ENCODE assay signal across 8 mouse cellular contexts in the genomic region with DNA sequence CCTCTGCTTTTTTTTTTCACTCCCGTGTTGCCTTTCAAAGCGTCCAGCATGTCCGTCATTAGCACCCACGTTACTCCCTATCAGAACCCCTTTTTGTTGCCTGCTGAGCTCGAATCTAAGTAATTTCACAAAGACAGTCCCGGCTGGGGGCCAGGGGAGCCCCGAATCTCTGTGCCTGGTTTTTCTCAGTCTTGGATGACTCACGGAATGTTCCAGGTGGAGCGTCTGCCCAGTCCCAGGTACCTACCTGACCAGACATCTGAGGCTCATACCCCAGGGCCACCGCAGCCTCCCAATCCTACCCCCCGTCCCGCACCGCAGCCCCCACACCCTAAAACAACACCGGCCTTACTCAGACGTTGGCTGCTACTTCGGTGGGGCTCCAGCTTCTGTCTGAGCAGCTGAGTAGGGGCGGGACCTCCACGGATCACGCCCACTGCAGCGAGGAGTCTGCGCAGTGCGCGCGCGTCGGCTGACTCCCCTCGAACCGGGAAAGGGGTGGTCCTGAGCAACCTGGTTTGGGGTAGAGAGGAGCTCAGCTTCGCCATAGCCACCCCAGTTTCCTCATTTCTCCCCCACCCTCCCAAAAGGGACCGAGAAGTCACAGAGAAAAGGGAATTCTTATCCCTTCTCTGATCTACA. TPM values are rescaled to one million over a fixed set of nuclear protein-coding genes. Genes with fewer than 3 reads are reported as not detected.
DNase-seq lines count a peak whose midpoint lies in the region; ATAC-seq and TF ChIP-seq lines count a peak whose summit lies in the region.

No protein-coding gene starts in this region.

- DNase-seq in gastrocnemius, adult 2 months, result peak; percentile 82
- DNase-seq in hindbrain, postnatal 0 days (ENCODE audit: low spot score), result peak; percentile 94
- peak; percentile 90 to 91 for DNase-seq in left cerebral cortex, adult 2 months (ENCODE audit: extremely low spot score in 1 of 2, low spot score in 2 of 2)
- peak; percentile 90 to 91 for DNase-seq in right cerebral cortex, adult 2 months (ENCODE audit: low spot score in 2 of 2)
- DNase-seq in urinary bladder, postnatal 10 days (ENCODE audit: low spot score), result peak; percentile 35

- no peaks in the 10 kb centered on the region for H3K27me3 ChIP-seq in hindbrain, postnatal 0 days (ENCODE audit: insufficient read depth, low read length)

- TF ChIP-seq CTCF in gastrocnemius, adult 2 months (IDR thresholded peaks at IDR 0.05), result no peak
- TF ChIP-seq CTCF in hindbrain, postnatal 0 days (IDR thresholded peaks at IDR 0.05; ENCODE audit: low read depth), result no peak
- no peak for TF ChIP-seq CTCF in left cerebral cortex, adult 2 months (IDR thresholded peaks at IDR 0.05)

- peaks cover 17% of the 10 kb centered on the region; the same call in 1 of the 2 replicates for H3K36me3 ChIP-seq in hindbrain, postnatal 0 days (ENCODE audit: insufficient read depth, low read length)
- peaks cover 21% of the 10 kb centered on the region for H3K36me3 ChIP-seq in macrophage (ENCODE audit: inconsistent target)

- H3K9me3 ChIP-seq in hindbrain, postnatal 0 days (ENCODE audit: low read length), result no peaks in the 10 kb centered on the region

- H3K4me2 ChIP-seq in hindbrain, postnatal 0 days (ENCODE audit: low read depth, low read length), result peak overlapping the region; percentile 85

- peak overlapping the region; percentile 84 for H3K27ac ChIP-seq in gastrocnemius, adult 2 months
- H3K27ac ChIP-seq in hindbrain, postnatal 0 days, result peak overlapping the region; percentile 58; the same call in 1 of the 2 replicates
- H3K27ac ChIP-seq in left cerebral cortex, adult 2 months, result peak overlapping the region; percentile 97
- H3K27ac ChIP-seq in macrophage, result peak overlapping the region; percentile 72

- ATAC-seq in activated CD4-positive, CD25-positive, alpha-beta regulatory T cell, adult 4 months, result peak; percentile 30
- ATAC-seq in common myeloid progenitor, adult 5-6 weeks (replicated peaks; ENCODE audit: low read depth, poor library complexity, severe bottlenecking), result peak; percentile 70
- peak; percentile 94 for ATAC-seq in hindbrain, postnatal 0 days

- intact Hi-C loops in gastrocnemius, adult 2 months (cut with DNase I), result no loop called here
- intact Hi-C loops in left cerebral cortex, adult 2 months (cut with DNase I), result no loop called here

- under 1% methylated on average over 30 of the region's 30 CpGs for WGBS in hindbrain, postnatal 0 days
- 2% methylated on average over 28 of the region's 30 CpGs for WGBS in macrophage (ENCODE audit: missing documents)

- H3K4me1 ChIP-seq in hindbrain, postnatal 0 days (ENCODE audit: insufficient read depth, low read length), result peaks cover 7% of the 10 kb centered on the region; the same call in 1 of the 2 replicates

- peak overlapping the region; percentile 46 for H3K9ac ChIP-seq in hindbrain, postnatal 0 days (replicated peaks; ENCODE audit: low read length)

- peak overlapping the region; percentile 78 for H3K4me3 ChIP-seq in gastrocnemius, adult 2 months
- H3K4me3 ChIP-seq in hindbrain, postnatal 0 days (ENCODE audit: low read length), result peak overlapping the region; percentile 57
- H3K4me3 ChIP-seq in left cerebral cortex, adult 2 months, result peak overlapping the region; percentile 73
- peak overlapping the region; percentile 80 for H3K4me3 ChIP-seq in macrophage (ENCODE audit: inconsistent target)

- peaks cover 18% of the 10 kb centered on the region; the same call in 1 of the 2 replicates for H3K79me2 ChIP-seq in macrophage (ENCODE audit: inconsistent target)

RNA-seq across cellular contexts. Expression of a gene that starts 10.5 kb away (rescaled TPM):
- 100 to 1,000 TPM; 149 to 193 TPM for polyA plus RNA-seq in activated CD4-positive, CD25-positive, alpha-beta regulatory T cell, adult 4 months (2017; shearing (Covaris generic))
- total RNA-seq in common myeloid progenitor, adult 5-6 weeks (2017), result 5.5 and 6.0 TPM in 2 replicates
- total RNA-seq in gastrocnemius, adult 2 months (2021), result 10 to 100 TPM; 14.5 to 17.2 TPM
- total RNA-seq in hindbrain, postnatal 0 days (2014; rRNA removed), result 307 and 308 TPM in 2 replicates
- 268 and 287 TPM in 2 replicates for polyA plus RNA-seq in hindbrain, postnatal 0 days (2015; fragmentation: Nextera tagmentation; extraction: Ambion mirVana)
- total RNA-seq in left cerebral cortex, adult 2 months (2021), result 100 to 1,000 TPM; 746 to 788 TPM
- total RNA-seq in macrophage (2018; cell fraction: chromatin; rRNA removed), result 100 to 1,000 TPM in 8 of 26 experiments, 10 to 100 TPM in 18; 28.2 to 280 (median 84.8) TPM
- total RNA-seq in macrophage (2018; cell fraction: cytosol; rRNA removed), result 1,000 to 10,000 TPM in 13 of 26 experiments, 100 to 1,000 TPM in 13; 457 to 1,682 (median 872) TPM
- total RNA-seq in macrophage (2018; cell fraction: nucleus; rRNA removed), result 1,000 to 10,000 TPM in 7 of 26 experiments, 100 to 1,000 TPM in 19; 221 to 1,721 (median 759) TPM
- 1,098 to 2,092 TPM (median 1,493 TPM) in 3 replicates for polyA plus RNA-seq in macrophage (2018)

RNA-seq across cellular contexts. Expression of a gene that starts 10.5 kb away (rescaled TPM):
- 10 to 100 TPM; 14.9 to 18.7 TPM for polyA plus RNA-seq in activated CD4-positive, CD25-positive, alpha-beta regulatory T cell, adult 4 months (2017; shearing (Covaris generic))
- total RNA-seq in common myeloid progenitor, adult 5-6 weeks (2017), result 15.0 and 18.0 TPM in 2 replicates
- total RNA-seq in gastrocnemius, adult 2 months (2021), result 100 to 1,000 TPM; 107 to 123 TPM
- 8.1 and 8.2 TPM in 2 replicates for total RNA-seq in hindbrain, postnatal 0 days (2014; rRNA removed)
- 25.7 and 26.1 TPM in 2 replicates for polyA plus RNA-seq in hindbrain, postnatal 0 days (2015; fragmentation: Nextera tagmentation; extraction: Ambion mirVana)
- total RNA-seq in left cerebral cortex, adult 2 months (2021), result 10 to 100 TPM; 25.9 to 27.1 TPM
- 100 to 1,000 TPM in 2 of 26 experiments, 10 to 100 TPM in 24; 26.0 to 115 (median 53.9) TPM for total RNA-seq in macrophage (2018; cell fraction: chromatin; rRNA removed)
- 100 to 1,000 TPM in 1 of 26 experiments, 10 to 100 TPM in 25; 43.9 to 103 (median 66.5) TPM for total RNA-seq in macrophage (2018; cell fraction: cytosol; rRNA removed)
- total RNA-seq in macrophage (2018; cell fraction: nucleus; rRNA removed), result 100 to 1,000 TPM in 1 of 26 experiments, 10 to 100 TPM in 25; 37.3 to 104 (median 52.1) TPM
- polyA plus RNA-seq in macrophage (2018), result 71.9 to 183 TPM (median 75.3 TPM) in 3 replicates

RNA-seq across cellular contexts. Expression of a gene that starts 19.4 kb away (rescaled TPM):
- not detected for polyA plus RNA-seq in activated CD4-positive, CD25-positive, alpha-beta regulatory T cell, adult 4 months (2017; shearing (Covaris generic))
- 1.1 TPM in 1 of 2 replicates, not detected in the other for total RNA-seq in common myeloid progenitor, adult 5-6 weeks (2017)
- under 1 TPM in 1 of 2 experiments, not detected in 1; 0.13 TPM for total RNA-seq in gastrocnemius, adult 2 months (2021)
- 0.73 and 1.8 TPM in 2 replicates for total RNA-seq in hindbrain, postnatal 0 days (2014; rRNA removed)
- 1.6 and 1.9 TPM in 2 replicates for polyA plus RNA-seq in hindbrain, postnatal 0 days (2015; fragmentation: Nextera tagmentation; extraction: Ambion mirVana)
- under 1 TPM in 1 of 2 experiments, not detected in 1; 0.16 TPM for total RNA-seq in left cerebral cortex, adult 2 months (2021)
- under 1 TPM in 14 of 26 experiments, not detected in 12; 0.25 to 0.86 (median 0.51) TPM for total RNA-seq in macrophage (2018; cell fraction: chromatin; rRNA removed)
- not detected for total RNA-seq in macrophage (2018; cell fraction: cytosol; rRNA removed)
- total RNA-seq in macrophage (2018; cell fraction: nucleus; rRNA removed), result under 1 TPM in 5 of 26 experiments, not detected in 21; 0.17 to 0.41 (median 0.30) TPM
- polyA plus RNA-seq in macrophage (2018), result 0.04 TPM in 1 of 3 replicates, not detected in the others

RNA-seq across cellular contexts. Expression of a gene that starts 43.4 kb away (rescaled TPM):
- under 1 TPM; 0.11 to 0.68 TPM for polyA plus RNA-seq in activated CD4-positive, CD25-positive, alpha-beta regulatory T cell, adult 4 months (2017; shearing (Covaris generic))
- 1.2 and 1.8 TPM in 2 replicates for total RNA-seq in common myeloid progenitor, adult 5-6 weeks (2017)
- total RNA-seq in gastrocnemius, adult 2 months (2021), result 1 to 10 TPM; 3.1 to 4.1 TPM
- total RNA-seq in hindbrain, postnatal 0 days (2014; rRNA removed), result 1.8 and 2.1 TPM in 2 replicates
- polyA plus RNA-seq in hindbrain, postnatal 0 days (2015; fragmentation: Nextera tagmentation; extraction: Ambion mirVana), result 2.1 and 2.5 TPM in 2 replicates
- under 1 TPM; 0.47 to 0.50 TPM for total RNA-seq in left cerebral cortex, adult 2 months (2021)
- 1 to 10 TPM in 3 of 26 experiments, under 1 TPM in 18, not detected in 5; 0.20 to 1.3 (median 0.63) TPM for total RNA-seq in macrophage (2018; cell fraction: chromatin; rRNA removed)
- total RNA-seq in macrophage (2018; cell fraction: cytosol; rRNA removed), result under 1 TPM; 0.05 to 0.37 (median 0.17) TPM
- total RNA-seq in macrophage (2018; cell fraction: nucleus; rRNA removed), result 1 to 10 TPM in 3 of 26 experiments, under 1 TPM in 21, not detected in 2; 0.15 to 1.1 (median 0.53) TPM
- 0.20 to 0.30 TPM (median 0.22 TPM) in 3 replicates for polyA plus RNA-seq in macrophage (2018)

RNA-seq across cellular contexts. Expression of a gene that starts 48.8 kb away (rescaled TPM):
- polyA plus RNA-seq in activated CD4-positive, CD25-positive, alpha-beta regulatory T cell, adult 4 months (2017; shearing (Covaris generic)), result 10 to 100 TPM; 43.6 to 48.5 TPM
- total RNA-seq in common myeloid progenitor, adult 5-6 weeks (2017), result 43.7 and 49.5 TPM in 2 replicates
- total RNA-seq in gastrocnemius, adult 2 months (2021), result 100 to 1,000 TPM; 194 to 199 TPM
- total RNA-seq in hindbrain, postnatal 0 days (2014; rRNA removed), result 60.6 and 83.1 TPM in 2 replicates
- polyA plus RNA-seq in hindbrain, postnatal 0 days (2015; fragmentation: Nextera tagmentation; extraction: Ambion mirVana), result 62.3 and 64.0 TPM in 2 replicates
- total RNA-seq in left cerebral cortex, adult 2 months (2021), result 100 to 1,000 TPM; 115 to 116 TPM
- total RNA-seq in macrophage (2018; cell fraction: chromatin; rRNA removed), result 100 to 1,000 TPM in 2 of 26 experiments, 10 to 100 TPM in 24; 29.4 to 150 (median 57.0) TPM
- 100 to 1,000 TPM in 2 of 26 experiments, 10 to 100 TPM in 24; 53.4 to 103 (median 69.7) TPM for total RNA-seq in macrophage (2018; cell fraction: cytosol; rRNA removed)
- total RNA-seq in macrophage (2018; cell fraction: nucleus; rRNA removed), result 100 to 1,000 TPM in 1 of 26 experiments, 10 to 100 TPM in 25; 35.5 to 146 (median 51.3) TPM
- polyA plus RNA-seq in macrophage (2018), result 53.1 to 77.4 TPM (median 77.2 TPM) in 3 replicates

Comparison
In these comparisons a context has a peak if more than half of its experiments do, and no peak if none do; other contexts are left out.
1. Peak in every context shown above with its lines: DNase-seq, ATAC-seq, H3K4me3 ChIP-seq and H3K27ac ChIP-seq.
2. ATAC-seq: peak in every context shown above with its lines; median percentile 94 in hindbrain, postnatal 0 days; 70 in common myeloid progenitor, adult 5-6 weeks; 30 in activated CD4-positive, CD25-positive, alpha-beta regulatory T cell, adult 4 months.
3. DNase-seq: peak in every context shown above with its lines; median percentile 94 in hindbrain, postnatal 0 days; 90 in left cerebral cortex, adult 2 months; 90 in right cerebral cortex, adult 2 months; 82 in gastrocnemius, adult 2 months; 35 in urinary bladder, postnatal 10 days.
4. RNA of a gene that starts 10.5 kb away (total RNA-seq): 746 to 788 TPM in left cerebral cortex, adult 2 months and 307 to 308 TPM in hindbrain, postnatal 0 days; 14.5 to 17.2 TPM in gastrocnemius, adult 2 months and 5.5 to 6.0 TPM in common myeloid progenitor, adult 5-6 weeks; every median in the first group is over 10 times any median in the second.